Mouse (Mus musculus): ENCODE measurements around the gene Trdmt1.
A peak's percentile ranks its signal among the peaks of the same experiment; 100 is the strongest.

Gene Trdmt1

GRCm38 (mm10) chr2:13557145-13558030, 12.9 kb upstream of the Trdmt1 start:
- DNase-seq (ENCODE audit: low read depth, low spot score): no peak

- DNase-seq (ENCODE audit: low read depth, low spot score): no peak
These were observed 11.8 kb upstream of the Trdmt1 start for GRCm38 (mm10) chr2:13556239-13556638.

- no peak for DNase-seq (ENCODE audit: low read depth, low spot score)
These were observed 9.5 kb upstream of the Trdmt1 start for GRCm38 (mm10) chr2:13553966-13554365.

GRCm38 (mm10) chr2:13548749-13549148, 4.3 kb upstream of the Trdmt1 start:
- DNase-seq (ENCODE audit: low read depth, low spot score): no peak

DNA sequence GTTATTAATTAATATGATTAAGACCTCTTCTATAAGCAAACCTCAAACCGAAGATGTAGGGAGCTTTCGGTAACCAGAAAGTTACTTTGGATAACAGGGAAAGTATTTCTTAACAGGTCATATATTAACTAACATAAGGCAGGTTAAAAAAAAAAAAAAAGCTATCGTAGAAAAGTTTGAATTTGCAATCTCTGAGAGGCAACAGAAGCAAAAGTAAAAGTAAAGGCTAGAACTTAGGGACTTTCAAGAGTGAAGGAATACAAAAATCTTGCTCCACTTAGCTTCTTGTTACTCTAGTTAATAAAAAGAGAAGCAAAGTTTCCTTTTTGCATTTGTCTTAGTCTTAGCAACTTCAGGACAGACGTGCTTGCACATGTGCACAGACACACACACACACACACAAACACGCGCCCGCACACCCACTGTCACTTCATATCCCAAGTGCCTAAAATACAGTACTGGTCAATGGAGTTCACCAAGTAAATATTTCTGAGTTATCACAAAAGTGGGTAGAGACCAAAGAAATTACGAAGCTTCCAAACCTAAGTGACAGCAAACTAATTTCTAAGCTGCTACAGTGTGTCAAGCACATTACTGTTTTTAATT, 846 bp downstream of the Trdmt1 start:
- no peak for DNase-seq (ENCODE audit: low read depth, low spot score)

DNA sequence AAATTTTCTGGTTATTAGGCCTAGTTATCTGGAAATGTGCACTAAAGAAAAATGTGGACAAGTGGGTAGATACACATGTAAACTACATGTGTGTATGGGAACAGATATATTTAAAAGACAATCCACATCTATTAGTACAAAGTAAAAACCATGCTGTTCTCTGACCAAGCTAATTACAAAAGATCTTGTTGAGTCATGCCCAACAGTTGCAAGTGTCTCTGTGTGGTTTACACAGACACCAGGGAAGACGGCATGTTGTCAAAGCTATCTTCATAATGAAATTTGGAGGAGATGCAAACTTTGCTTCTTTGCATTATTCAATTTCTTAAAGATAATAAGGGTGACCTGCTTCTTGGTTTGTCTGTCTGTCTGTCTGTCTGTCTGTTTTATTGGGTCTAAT, 4.6 kb downstream of the Trdmt1 start:
- no peak for DNase-seq (ENCODE audit: low read depth, low spot score)

DNA sequence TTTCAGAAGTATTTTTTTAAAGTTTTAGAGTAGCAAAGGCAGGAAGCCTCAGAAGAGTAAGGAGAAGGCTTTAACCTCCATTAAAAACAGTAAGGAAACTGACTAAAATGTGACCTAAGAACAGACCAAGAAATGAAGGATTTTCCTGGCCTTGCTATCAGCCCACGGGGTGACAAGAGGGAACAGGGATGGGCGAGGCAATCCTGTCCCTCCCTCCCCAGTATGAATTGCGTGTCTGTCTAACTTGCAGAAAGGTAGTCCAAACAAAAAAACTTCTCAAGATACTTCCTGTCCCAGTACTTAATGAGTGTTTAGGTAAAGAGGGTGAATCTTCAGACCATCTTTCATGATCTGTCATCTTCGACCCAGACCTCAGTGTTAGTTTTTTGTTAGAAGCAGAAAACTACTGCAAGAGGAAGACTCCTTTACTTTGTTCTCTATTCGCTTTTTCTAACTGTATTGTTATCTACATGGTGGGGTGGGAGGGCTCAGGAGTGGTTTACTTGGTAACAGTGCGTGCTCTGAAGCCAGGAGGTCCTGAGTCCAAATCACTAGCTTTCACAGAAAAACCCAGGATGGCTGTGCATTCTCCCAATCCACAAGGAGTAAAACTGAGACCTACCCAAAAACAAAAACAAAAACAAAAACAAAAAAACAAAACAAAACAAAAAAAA, 5.6 kb downstream of the Trdmt1 start:
- no peak for DNase-seq (ENCODE audit: low read depth, low spot score)

- DNase-seq (ENCODE audit: low read depth, low spot score): no peak
These were observed 6.2 kb downstream of the Trdmt1 start for GRCm38 (mm10) chr2:13538258-13538657.

GRCm38 (mm10) chr2:13537733-13538132, 6.7 kb downstream of the Trdmt1 start:
- no peak for DNase-seq (ENCODE audit: low read depth, low spot score)

DNA sequence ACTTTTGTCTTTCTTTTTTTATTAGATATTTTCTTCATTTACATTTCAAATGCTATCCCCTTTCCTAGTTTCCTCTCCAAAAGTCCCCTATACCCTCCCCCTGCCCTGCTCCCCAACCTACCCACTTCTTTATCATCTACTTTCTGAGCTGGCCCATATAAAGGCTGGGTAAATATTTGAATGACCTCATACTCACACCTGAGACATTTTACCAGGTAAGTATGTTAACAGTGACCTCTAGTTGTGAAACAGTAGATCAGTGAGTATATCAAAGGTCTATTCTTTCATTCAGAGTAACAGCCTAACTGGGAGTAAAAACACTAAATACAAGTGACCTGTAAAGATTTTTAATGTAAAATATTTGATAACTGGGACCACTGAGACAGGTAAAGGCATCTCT, 7.7 kb downstream of the Trdmt1 start:
- DNase-seq (ENCODE audit: low read depth, low spot score): no peak

DNA sequence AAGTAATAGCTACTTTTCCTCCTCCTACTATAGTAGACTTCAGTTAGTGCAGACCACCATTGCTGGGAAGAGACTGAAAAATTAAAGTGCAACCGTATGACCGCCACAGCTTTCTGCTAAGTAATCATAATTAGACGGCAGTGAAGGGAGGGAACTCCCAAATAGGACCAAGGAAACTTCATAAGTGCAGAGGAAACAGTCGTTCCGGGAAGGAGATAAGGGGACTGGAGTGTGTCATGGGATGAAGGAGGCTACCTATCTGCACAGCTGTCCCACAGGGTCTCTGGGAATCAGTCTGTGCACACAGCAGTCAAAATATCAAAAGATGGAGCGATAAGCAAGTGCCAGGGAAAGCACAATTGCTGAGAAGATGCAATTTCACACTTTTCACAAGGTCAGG, 13.8 kb downstream of the Trdmt1 start:
- DNase-seq (ENCODE audit: low read depth, low spot score): no peak

DNA sequence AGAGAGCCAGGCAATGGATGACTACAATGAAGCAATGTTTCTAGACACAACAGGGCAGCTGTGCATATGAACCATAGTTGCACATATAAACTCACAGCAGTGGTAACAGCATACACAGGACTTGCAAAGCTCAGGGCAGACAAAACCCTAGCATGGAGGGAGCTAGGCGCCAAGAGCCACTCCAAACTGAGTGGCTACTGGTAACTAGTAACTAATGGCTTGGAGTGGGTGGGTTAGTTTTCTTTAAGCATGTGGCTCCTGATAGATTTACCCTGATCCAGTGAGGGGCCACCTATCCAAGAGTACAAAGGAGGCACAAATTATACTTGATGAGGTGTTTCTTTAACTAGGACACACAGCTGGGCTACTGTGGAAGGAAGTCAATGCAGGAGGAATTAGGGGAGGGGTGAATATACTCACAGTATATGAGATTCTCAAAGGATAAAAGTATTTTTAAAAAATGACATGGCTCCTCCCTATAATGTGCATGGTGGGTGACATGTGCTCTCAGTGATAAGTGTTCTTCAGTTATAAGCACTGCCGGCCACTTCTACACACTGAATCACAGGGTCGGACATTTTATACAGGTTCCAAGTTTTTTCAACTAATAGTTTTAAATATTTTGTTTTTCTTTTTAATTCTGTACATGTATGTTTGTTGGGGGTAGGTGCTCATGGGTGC, 15.1 kb downstream of the Trdmt1 start:
- DNase-seq (ENCODE audit: low read depth, low spot score): no peak

- no peak for DNase-seq (ENCODE audit: low read depth, low spot score)
These were observed 16.9 kb downstream of the Trdmt1 start for GRCm38 (mm10) chr2:13527531-13527930.

DNA sequence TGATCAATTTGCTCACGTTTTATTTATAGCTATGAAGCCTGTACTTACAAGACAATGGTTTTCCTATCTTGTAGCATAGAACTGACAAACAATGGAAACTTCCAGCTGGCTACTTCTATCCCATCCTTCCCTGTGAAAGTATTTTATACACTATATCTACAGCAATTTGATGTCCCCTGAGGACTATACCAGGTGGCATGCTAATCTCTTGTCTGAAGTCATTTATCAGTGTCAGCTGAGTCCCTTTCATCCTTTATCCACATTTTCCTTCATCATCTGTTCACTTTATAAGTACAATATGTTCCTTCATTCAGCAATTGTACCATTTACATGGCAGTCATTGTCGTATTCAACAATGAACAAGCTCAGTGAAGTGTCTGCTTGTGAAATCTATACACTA, 17.3 kb downstream of the Trdmt1 start:
- DNase-seq (ENCODE audit: low read depth, low spot score): peak; percentile 27

DNA sequence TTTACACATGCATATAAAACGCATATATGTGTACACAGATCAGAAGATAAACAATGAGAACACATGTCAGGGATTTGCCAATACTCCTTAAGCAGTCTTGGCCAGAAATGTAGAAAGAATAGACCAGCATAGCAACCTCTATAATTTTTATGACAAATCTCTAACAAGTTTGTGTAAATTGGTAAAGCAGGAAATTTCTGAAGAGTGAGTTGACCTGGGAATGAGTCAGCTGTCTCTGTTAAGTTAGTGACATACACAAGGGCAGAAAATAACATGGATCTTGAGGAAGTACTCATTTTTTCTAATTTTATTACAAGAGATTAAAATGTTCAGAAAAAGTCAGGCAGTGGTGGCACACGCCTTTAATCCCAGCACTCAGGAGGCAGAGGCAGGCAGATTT, 18.3 kb downstream of the Trdmt1 start:
- DNase-seq (ENCODE audit: low read depth, low spot score): no peak

- no peak for DNase-seq (ENCODE audit: low read depth, low spot score)
These were observed 20.7 kb downstream of the Trdmt1 start for GRCm38 (mm10) chr2:13523540-13524456.

DNA sequence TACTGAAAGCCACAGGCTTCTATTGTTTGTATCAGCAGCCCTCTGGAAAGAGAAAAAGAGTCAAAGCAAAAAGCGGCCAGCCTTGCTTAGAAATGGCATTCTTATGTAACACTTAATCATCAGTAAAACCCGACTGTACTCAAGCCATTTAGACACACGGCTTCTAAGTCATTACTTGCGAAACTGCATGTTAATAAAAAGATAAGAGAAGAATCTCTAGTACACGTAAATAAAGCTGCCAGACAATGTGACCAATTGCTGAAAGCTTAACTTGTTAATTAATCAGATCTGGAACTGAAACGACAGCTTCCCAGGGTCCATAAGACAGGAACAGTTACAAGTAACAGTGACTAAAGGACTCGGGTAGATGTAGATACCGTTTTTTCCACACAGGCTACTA, 22.4 kb downstream of the Trdmt1 start:
- DNase-seq (ENCODE audit: low read depth, low spot score): no peak

DNA sequence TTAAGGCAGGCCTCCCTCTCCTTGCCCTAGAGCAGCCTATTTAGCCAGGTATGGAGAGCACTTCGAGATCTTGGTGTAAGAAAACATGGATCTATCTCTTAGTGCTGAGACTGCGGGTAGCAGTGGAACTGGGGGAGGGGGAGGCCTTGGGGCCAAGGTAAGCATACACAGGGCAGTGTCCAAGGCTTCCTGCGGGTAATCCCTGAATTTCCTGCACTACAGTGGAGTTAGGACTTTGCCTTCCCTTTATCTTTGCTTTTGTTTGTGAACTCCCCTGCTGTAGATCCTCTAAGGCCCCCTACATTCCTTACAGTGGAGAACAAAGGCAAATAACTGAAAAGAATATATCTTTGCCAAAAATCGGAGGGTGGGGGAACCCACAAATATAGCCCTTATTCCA, 29.5 kb downstream of the Trdmt1 start:
- DNase-seq (ENCODE audit: low read depth, low spot score): no peak

- DNase-seq (ENCODE audit: low read depth, low spot score): no peak
These were observed 41.8 kb downstream of the Trdmt1 start for GRCm38 (mm10) chr2:13502717-13503116.

DNA sequence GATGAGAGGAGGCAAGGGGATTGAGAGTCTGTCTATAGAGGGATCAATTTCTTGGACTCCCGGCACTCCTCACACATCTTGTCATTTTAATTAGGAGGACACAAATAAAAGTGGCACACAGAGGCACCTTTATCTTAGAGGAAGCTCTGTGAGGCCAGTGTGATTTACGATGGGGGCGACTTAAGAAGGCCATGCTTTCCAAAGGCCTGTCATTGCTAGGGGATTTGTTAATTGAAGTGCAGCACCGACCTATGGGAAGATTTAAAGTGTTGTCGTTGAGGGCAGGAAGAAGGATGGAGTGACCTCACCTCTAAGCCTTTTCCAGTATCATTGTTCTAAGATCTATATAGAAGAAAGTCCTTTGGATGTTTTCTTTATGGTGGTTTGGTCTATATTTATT, 42.9 kb downstream of the Trdmt1 start:
- peak; percentile 61 for DNase-seq (ENCODE audit: low read depth, low spot score)

All from mesoderm, embryonic 11.5 days (tissue).